Mouse (Mus musculus): ENCODE data around the gene Dnpep.

DNA sequence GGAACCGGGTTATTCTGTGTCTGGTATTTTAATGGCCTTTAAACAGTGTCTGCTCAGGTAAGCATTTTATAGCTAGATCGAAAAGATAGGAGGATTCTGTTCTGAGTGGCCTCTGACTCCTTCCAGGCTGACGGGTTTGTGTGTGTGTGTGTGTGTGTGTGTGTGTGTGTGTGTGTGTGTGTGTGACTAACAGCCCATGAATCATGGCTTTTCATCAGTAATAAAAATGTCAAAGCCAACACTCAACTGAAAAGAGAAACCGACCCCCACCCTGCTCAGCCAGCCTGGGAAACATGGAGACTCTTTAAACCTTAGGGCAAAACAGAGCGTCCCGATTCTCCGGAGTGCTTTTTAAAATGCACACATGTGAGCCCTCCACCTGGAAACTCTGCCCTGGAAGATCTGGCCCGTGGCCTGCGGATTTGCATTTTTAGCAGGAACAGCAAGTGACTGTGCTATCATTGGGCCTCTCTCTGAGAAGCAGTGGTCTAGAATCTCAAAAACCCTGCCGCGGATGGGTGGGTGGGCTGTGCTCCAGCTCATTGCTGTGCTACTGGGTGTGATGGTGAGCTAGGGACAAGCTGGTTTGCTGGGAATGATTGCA is 20.4 kb upstream of the Dnpep start:
- TF ChIP-seq CTCF (IDR thresholded peaks at IDR 0.05; ENCODE audit: insufficient read depth, low read length): no peak
- no peak for TF ChIP-seq POLR2A (IDR thresholded peaks at IDR 0.05; ENCODE audit: borderline replicate concordance, extremely low read depth, low read depth, low read length)

All from lung, adult 2 months (tissue).